Mouse (Mus musculus) layer of hippocampus, adult 9-11 months (tissue): ENCODE measurements around the gene Chil5.
"Not testable (repeated sequence)": the region's sequence is repeated elsewhere in the genome, so short reads cannot be mapped to it uniquely, and the experiment has no call there.

Experiments
- DNase-seq: peaks from one replicate; pipeline ENCODE4 v3.0.0; 2022

Chil5 gene

GRCm38 (mm10) chr3:106032781-106033180, at the start of gene Chil5:
Chil5 (minus strand) TSS chr3:106032814.
- no peak for DNase-seq

DNA sequence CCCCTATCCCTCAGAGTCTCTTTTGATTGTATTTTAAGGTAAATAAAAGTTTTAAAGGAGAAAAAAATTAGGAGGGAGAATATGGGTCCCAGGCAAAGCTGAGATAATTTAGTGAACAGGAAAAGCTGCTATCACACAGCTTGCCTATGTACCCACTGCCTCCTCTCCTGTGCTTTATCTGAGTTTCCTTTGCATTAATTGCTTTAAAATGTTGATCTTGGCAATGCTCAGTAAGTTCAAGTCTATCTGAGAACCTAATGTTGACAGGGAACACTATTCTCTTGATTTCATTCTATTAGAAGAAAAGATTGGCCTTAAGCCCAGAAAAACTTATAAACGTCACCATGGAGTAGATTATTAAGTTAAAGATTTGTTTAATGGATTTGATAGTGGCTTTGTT, 42.2 kb upstream of the Chil5 start:
- DNase-seq, result no peak

- DNase-seq, result no peak
Observed at GRCm38 (mm10) chr3:106070994-106071393, 38.4 kb upstream of the Chil5 start.

DNA sequence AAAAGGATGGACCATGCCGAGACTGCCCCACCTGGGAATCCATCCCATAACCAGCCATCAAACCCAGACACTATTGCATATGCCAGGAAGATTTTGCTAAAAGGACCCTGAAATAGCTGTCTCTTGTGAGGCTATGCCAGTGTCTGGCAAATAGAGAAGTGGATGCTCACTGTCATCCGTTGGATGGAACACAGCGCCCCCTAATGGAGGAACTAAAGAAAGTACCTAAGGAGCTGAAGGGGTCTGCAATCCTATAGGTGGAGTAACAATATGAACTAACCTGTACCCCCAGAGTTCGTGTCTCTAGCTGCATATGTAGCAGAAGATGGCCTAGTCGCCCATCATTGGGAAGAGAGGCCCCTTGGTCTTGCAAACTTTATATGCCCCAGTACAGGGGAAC, 35.1 kb upstream of the Chil5 start:
- not testable (repeated sequence) for DNase-seq

- DNase-seq, result no peak
Observed at GRCm38 (mm10) chr3:106057966-106058365, 25.4 kb upstream of the Chil5 start.

- DNase-seq, result no peak
Observed at GRCm38 (mm10) chr3:106051896-106052295, 19.3 kb upstream of the Chil5 start.

GRCm38 (mm10) chr3:106040306-106040705, 7.7 kb upstream of the Chil5 start:
- DNase-seq, result no peak

DNA sequence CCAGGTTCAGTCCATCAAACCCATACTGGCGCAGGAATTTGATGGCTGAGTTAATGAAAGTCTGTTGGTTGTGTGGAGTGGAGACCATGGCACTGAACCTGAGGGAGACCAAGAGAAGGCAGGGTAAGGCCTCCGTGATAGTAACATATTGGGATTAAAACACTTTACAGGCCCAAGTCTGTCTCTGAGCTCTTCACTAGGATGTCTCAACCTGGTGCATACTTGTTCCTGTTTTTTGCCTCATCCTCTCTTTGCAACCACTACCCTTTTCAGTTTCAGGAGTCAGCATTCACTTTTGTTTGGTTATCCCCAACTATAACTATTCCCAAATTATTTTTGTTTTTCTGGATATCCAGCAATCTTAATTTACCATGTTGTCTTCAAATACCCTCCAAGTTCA, 8.5 kb downstream of the Chil5 start:
- no peak for DNase-seq

- DNase-seq, result no peak
Observed at GRCm38 (mm10) chr3:106021840-106022239, 10.8 kb downstream of the Chil5 start.

DNA sequence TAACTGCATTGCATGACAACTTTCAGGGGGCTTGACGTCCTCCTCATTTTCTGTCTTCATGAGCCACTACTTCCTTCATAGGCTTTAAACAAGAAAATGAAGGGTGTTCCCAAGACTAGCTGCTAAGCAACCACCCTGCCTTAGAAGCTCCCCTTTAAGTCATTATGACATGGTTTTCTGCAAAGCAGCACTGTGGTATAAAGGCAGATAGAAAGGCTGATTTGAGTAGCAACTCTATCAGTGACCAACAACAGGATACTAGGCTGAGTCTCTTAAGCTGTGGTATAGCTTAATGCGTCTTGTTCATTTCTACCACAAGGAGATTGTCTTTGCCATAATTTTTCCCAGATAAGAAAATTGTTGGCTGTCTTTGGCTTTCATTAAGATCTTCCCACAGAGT, 18.1 kb downstream of the Chil5 start, which contains the start of gene Pifo:
Gene Pifo, minus strand, starts transcription at position 101 of the 400 bp plus-strand sequence.
- no peak for DNase-seq

GRCm38 (mm10) chr3:106003360-106003759, 29.3 kb downstream of the Chil5 start:
- not testable (repeated sequence) for DNase-seq

GRCm38 (mm10) chr3:106001416-106002370, 30.9 kb downstream of the Chil5 start:
- DNase-seq, result peak; percentile 28

DNA sequence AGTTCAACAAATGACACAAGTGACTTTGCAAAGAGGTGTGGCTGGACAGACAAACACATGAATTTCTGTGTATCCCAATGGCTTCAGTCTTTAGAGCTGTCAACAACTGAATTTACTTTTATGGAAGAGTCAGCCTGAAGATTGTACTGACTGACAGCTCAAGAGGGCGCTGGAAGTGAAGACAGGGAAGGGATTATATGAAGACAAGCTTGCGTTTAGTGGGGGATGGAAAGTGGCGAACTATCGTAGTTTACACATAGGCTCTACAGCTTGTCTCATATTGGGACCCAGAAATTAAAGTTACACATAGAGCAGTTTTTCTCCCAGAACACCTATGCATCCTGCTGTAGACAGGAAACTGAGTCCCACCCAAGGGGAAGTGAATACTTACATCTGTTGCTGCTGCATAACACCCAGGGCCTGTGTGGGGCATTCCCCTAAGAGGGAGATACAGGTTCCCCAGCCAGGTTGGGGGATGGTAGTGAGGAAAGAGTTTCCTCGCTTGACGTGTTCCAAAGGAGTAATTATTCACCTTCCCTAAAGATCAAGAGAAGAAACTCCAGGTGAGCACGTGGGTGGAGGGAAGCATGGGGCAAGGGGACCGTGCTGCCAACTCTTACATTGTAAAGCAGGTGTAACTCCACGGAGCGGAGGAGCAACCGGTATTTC, 31.8 kb downstream of the Chil5 start:
- DNase-seq, result no peak

DNA sequence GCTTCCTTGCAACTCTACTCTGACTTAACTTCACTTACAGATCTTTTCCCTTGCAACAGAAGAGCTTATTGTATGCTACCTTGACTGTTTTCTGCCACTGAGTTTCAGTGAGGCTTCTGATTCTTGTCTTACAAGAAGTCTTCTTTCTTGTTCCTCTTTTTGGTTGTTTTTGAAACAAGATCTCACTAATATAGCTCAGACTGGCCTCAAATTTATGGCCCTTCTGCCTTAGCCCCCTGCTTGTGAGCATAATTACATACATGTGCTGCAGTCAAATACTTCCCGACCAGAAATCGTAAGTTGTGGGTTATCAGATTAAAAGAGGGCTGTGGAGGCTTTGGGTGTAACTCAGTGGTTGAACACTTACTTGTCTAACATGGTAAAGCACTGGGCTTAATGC, 37.9 kb downstream of the Chil5 start:
- no peak for DNase-seq

DNA sequence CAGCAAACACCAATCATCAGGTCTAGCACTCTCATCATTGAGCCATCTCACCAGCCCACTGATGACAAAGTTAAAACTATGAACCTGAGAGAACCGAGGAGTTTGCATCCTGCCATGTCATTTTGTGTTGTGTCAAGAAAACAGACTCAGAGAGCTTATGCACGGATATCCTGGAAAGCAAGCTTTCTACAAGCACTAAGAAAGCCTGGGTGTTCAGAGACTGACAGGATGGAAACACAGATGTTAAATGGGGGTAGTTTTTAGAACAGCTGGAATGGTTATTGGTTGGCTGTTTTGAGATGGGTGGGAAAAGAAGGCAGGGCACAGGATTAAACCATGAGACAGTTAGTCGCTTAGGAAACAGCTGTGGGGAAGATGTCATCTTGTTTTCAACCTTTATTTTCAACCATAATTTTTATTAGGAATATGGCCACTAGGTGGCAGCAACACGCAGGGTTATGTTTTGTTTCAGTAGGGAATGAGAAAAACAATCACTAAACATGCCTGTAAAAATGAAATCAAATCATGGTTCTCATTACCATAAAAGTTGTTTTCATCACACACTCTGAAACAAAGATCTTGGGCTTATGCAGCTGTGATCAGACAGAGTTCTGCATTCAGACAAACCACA, 40.8 kb downstream of the Chil5 start:
- no peak for DNase-seq

- not testable (repeated sequence) for DNase-seq
Observed at GRCm38 (mm10) chr3:105989611-105990010, 43.0 kb downstream of the Chil5 start.

DNA sequence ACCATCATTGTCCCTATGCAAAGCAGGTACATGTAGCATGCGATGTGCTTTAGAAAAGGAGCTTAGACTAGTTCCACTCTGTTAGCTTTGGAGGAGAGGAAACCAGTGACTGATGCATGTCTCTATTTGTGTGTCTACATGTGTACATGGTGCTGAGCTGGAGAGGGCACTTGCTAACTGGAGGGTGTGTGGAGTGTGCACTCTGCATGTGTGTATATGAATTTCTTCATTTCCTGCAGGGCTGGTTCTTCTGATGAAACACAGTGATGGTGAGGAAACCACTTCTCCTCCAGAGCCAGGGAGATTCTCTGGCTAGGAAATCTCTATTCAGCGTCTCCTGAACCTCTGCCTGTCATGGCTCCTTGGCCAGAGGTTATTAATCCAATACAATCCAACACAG, 58.4 kb downstream of the Chil5 start:
- no peak for DNase-seq

DNA sequence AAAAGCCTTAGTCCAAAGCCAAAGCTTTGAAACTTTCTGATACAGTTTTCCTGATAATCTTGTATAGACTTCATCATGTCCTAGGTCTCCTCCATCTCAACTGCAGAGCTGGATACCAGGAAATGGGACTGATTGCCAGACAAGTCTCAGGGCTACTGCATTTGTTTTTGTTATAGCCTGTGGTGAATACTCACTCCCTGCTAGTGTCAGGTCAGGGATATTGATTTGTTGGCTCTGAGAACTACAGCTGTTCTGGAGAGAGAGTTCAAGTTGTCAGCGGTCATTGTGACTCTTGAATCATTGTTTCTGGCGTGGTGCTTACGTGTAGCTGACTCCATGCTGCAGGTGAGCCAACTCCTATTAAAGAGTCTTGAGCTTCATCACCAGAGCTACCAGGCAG, 59.2 kb downstream of the Chil5 start, which contains the start of gene Ovgp1:
Gene Ovgp1, plus strand, starts transcription at position 301 of the 400 bp plus-strand sequence.
- DNase-seq, result no peak

GRCm38 (mm10) chr3:105971831-105972446, 60.7 kb downstream of the Chil5 start:
- no peak for DNase-seq
